In the genomic region with DNA sequence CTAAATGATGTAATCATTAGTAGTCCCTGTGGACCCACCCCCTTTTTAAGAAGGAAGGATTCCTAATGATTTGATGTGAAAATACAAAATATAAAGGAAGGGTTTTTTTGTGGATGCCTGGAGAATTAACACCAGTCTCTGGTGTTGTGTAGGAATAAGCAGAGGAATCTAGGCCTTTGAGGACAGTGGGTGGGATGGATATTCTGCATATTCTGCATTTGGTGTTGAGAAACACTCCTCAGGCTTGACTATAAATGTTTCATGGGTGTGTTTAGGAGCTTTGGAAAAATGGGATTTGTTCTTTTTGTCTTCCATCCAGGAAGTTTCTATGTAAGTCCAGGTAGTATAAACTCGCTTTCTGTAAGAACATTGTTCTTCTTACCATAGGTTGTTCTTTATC, we compare ENCODE assay signal across 31 mouse cellular contexts.
"Had no signal": no experiment of that assay in that cellular context is flagged by ENCODE, and none has a peak within 500 bp of the region (broad histone marks: within the 10 kb centered on the region; RNA-seq: fewer than 3 reads in every experiment).

No protein-coding gene starts in this region.

- ATAC-seq: liver, embryonic 12.5 days; liver, postnatal 0 days; lung, postnatal 0 days; midbrain, embryonic 15.5 days; midbrain, embryonic 16.5 days had no signal

- H3K4me2 ChIP-seq: limb, embryonic 12.5 days; limb, embryonic 13.5 days; limb, embryonic 15.5 days; liver, embryonic 11.5 days; liver, embryonic 12.5 days; liver, embryonic 13.5 days; liver, embryonic 15.5 days; lung, embryonic 14.5 days; lung, embryonic 15.5 days; midbrain, embryonic 11.5 days; midbrain, embryonic 12.5 days; midbrain, embryonic 15.5 days; neural tube, embryonic 12.5 days had no signal

- H3K27ac ChIP-seq: limb, embryonic 10.5 days; limb, embryonic 12.5 days; limb, embryonic 13.5 days; limb, embryonic 15.5 days; liver, embryonic 12.5 days; liver, embryonic 13.5 days; liver, embryonic 14.5 days; liver, embryonic 15.5 days; lung, embryonic 15.5 days; macrophage; midbrain, embryonic 10.5 days; midbrain, embryonic 12.5 days; midbrain, embryonic 15.5 days; neural tube, embryonic 12.5 days had no signal

- H3K9me3 ChIP-seq: limb, embryonic 10.5 days; limb, embryonic 12.5 days; limb, embryonic 15.5 days; liver, embryonic 12.5 days; liver, embryonic 13.5 days; liver, embryonic 15.5 days; lung, embryonic 15.5 days; megakaryocyte, embryonic 14.5 days; midbrain, embryonic 10.5 days; midbrain, embryonic 12.5 days; midbrain, embryonic 15.5 days; neural tube, embryonic 12.5 days had no signal

- DNase-seq: left cerebral cortex, postnatal 4 days; liver; liver, embryonic 13.5 days; liver, postnatal 0 days; lung, adult 18-20 months; lung, adult 2 months; lung, embryonic 14.5 days; lung, postnatal 10 days; lung, postnatal 14 days; lung, postnatal 36 days; lung, postnatal 4 days; midbrain, embryonic 14.5 days had no signal

- H3K4me1 ChIP-seq: limb, embryonic 10.5 days had no signal

- H3K36me3 ChIP-seq: limb, embryonic 12.5 days; limb, embryonic 15.5 days; liver, embryonic 12.5 days; liver, embryonic 13.5 days; liver, embryonic 15.5 days; lung, embryonic 15.5 days; midbrain, embryonic 12.5 days; midbrain, embryonic 15.5 days; neural tube, embryonic 12.5 days had no signal

- H3K27me3 ChIP-seq: limb, embryonic 12.5 days; limb, embryonic 13.5 days; limb, embryonic 15.5 days; liver, embryonic 12.5 days; liver, embryonic 13.5 days; liver, embryonic 15.5 days; lung, embryonic 15.5 days; megakaryocyte, embryonic 14.5 days; midbrain, embryonic 12.5 days; midbrain, embryonic 15.5 days; neural tube, embryonic 12.5 days had no signal

- H3K9ac ChIP-seq: limb, embryonic 12.5 days; limb, embryonic 13.5 days; limb, embryonic 15.5 days; liver, embryonic 12.5 days; liver, embryonic 13.5 days; liver, embryonic 14.5 days; liver, embryonic 15.5 days; liver, postnatal 0 days; lung, embryonic 14.5 days; lung, embryonic 15.5 days; midbrain, embryonic 12.5 days; midbrain, embryonic 15.5 days; neural tube, embryonic 12.5 days had no signal

- H3K4me3 ChIP-seq: limb, embryonic 10.5 days; limb, embryonic 12.5 days; limb, embryonic 13.5 days; limb, embryonic 15.5 days; liver, embryonic 12.5 days; liver, embryonic 13.5 days; liver, embryonic 15.5 days; lung, embryonic 15.5 days; megakaryocyte, embryonic 14.5 days; midbrain, embryonic 10.5 days; midbrain, embryonic 12.5 days; midbrain, embryonic 15.5 days; myocyte; neural tube, embryonic 12.5 days had no signal
